Mouse (Mus musculus) stomach, embryonic 16.5 days (tissue): ENCODE measurements around the gene Bcl2l11. TPM values are rescaled to one million over a fixed set of nuclear protein-coding genes. Genes with fewer than 3 reads are reported as not detected.

Experiments
- ATAC-seq: fragments of 200-750 bp; cut with Nextera tagmentation; 2 replicates; pipeline ENCODE4 v1.8.0; 2017; ENCODE audit warnings: moderate number of reproducible peaks, moderate TSS enrichment; ENCODE audit not compliant: insufficient read depth, low FRiP score
- H3K27ac ChIP-seq: fragments of 300-500 bp; sonication (generic); 2 replicates; pipeline ENCODE4 v1.5.1; 2014; ENCODE audit warnings: low read length
- H3K27me3 ChIP-seq: fragments of 300-500 bp; sonication (generic); 2 replicates; pipeline ENCODE4 v1.6.1; 2014; ENCODE audit warnings: low read length, control low read depth, mixed read lengths; ENCODE audit not compliant: control insufficient read depth, insufficient read depth
- H3K36me3 ChIP-seq: fragments of 300-500 bp; sonication (generic); 2 replicates; pipeline ENCODE4 v1.6.1; 2014; ENCODE audit warnings: low read length; ENCODE audit not compliant: control insufficient read depth, insufficient read depth
- H3K4me1 ChIP-seq: fragments of 300-500 bp; sonication (generic); 2 replicates; pipeline ENCODE4 v1.6.1; 2014; ENCODE audit warnings: low read length, control low read depth, mixed read lengths; ENCODE audit not compliant: control insufficient read depth, insufficient read depth
- H3K4me2 ChIP-seq: fragments of 300-500 bp; sonication (generic); 2 replicates; pipeline ENCODE4 v1.6.1; 2014; ENCODE audit warnings: low read depth, low read length, mixed read lengths
- H3K4me3 ChIP-seq: fragments of 300-500 bp; sonication (generic); replicated peaks from 2 replicates; pipeline ENCODE4 v1.5.1; 2014; ENCODE audit warnings: mild to moderate bottlenecking, low read length
- H3K9ac ChIP-seq: fragments of 300-500 bp; sonication (generic); 2 replicates; pipeline ENCODE4 v1.6.1; 2014; ENCODE audit warnings: low read length
- H3K9me3 ChIP-seq: fragments of 300-500 bp; sonication (generic); replicated peaks from 2 replicates; pipeline ENCODE4 v1.6.1; 2016; ENCODE audit warnings: low read length, control low read depth; ENCODE audit not compliant: control insufficient read depth
- WGBS: fragments of 180-500 bp; shearing (Covaris S2); extraction: QIAGEN DNeasy Blood & Tissue Kit; methylation state at CpG from one replicate; pipeline ENCODE4 v1.1.7; 2014; 5-methylcytosine and 5-hydroxymethylcytosine counted together
- polyA plus RNA-seq: library from polyadenylated mRNA; unstranded; fragments of >200 nt; fragmentation: Nextera tagmentation; extraction: Ambion mirVana; gene quantifications from 2 replicates; pipeline ENCODE4 v1.2.1, GENCODE M21; 2015

The Bcl2l11 gene
- polyA plus RNA-seq, 1 experiment from 2014 or later, result 14.3 TPM

DNA sequence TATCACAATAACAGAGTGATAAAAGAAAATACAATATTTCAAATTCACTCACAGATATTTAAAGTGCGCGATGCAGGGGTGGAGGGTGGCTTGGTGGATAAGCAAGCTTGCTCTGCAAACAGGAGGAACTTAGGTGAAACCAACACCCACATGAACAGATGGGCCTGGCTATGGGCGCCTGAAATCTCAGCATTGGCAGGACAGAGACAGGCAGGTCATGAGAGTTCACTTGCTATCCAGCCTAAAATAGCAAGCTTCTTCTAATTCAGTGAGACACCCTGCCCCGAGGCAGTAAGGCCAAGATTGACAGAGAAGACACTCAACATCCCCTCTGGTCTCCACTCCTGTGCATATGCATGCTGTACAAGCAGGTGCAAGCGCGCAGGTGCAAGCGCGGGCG is 23.8 kb upstream of the Bcl2l11 start:
- no peak overlapping the region for H3K9ac ChIP-seq
- no peak overlapping the region for H3K4me3 ChIP-seq
- no peaks in the 10 kb centered on the region for H3K4me1 ChIP-seq
- H3K4me2 ChIP-seq, result no peak overlapping the region
- no peaks in the 10 kb centered on the region for H3K36me3 ChIP-seq
- no peaks in the 10 kb centered on the region for H3K27me3 ChIP-seq
- no peaks in the 10 kb centered on the region for H3K9me3 ChIP-seq
- ATAC-seq, result no peak
- WGBS, result 87% methylated on average over 9 of the region's 9 CpGs
- no peak overlapping the region for H3K27ac ChIP-seq

DNA sequence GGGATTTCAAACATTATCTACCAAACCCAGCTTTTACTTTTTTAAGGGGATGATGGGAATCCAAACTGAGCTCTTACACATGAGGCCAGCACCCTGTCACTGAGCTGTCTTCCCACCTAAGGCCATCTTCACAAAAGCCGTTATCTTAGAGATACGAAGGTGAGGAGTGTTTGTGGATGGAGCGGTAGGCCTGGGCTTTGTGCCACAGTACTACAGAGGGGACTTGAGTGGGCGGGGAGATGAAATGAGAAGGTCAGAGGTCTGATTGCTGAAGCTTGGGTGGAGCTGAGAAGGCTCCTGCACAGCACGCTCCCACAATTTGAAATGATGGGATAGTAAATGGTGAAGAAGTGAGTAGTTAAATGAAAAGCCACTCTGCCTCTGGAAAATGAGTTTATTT is 21.0 kb upstream of the Bcl2l11 start:
- Histone ChIP-seq H3K36me3 (no peaks in the 10 kb centered on the region), H3K4me3 (no peak overlapping the region), H3K27me3 (no peaks in the 10 kb centered on the region), H3K9me3 (no peaks in the 10 kb centered on the region), H3K4me1 (no peaks in the 10 kb centered on the region), H3K27ac (no peak overlapping the region), H3K9ac (no peak overlapping the region), H3K4me2 (no peak overlapping the region)
- no peak for ATAC-seq
- 68% methylated on average over 5 of the region's 5 CpGs for WGBS

- Histone ChIP-seq H3K9ac (no peak overlapping the region), H3K4me1 (no peaks in the 10 kb centered on the region), H3K36me3 (no peaks in the 10 kb centered on the region), H3K4me2 (no peak overlapping the region), H3K27ac (no peak overlapping the region), H3K9me3 (no peaks in the 10 kb centered on the region), H3K27me3 (no peaks in the 10 kb centered on the region), H3K4me3 (no peak overlapping the region)
- ATAC-seq, result no peak
- 71% methylated on average over 11 of the region's 11 CpGs for WGBS
These were observed 20.2 kb upstream of the Bcl2l11 start for GRCm38 (mm10) chr2:128105651-128106050.

- WGBS, result 71% methylated on average over 9 of the region's 9 CpGs
These were observed 14.3 kb upstream of the Bcl2l11 start for GRCm38 (mm10) chr2:128111537-128111936.

GRCm38 (mm10) chr2:128114621-128115020 is 11.2 kb upstream of the Bcl2l11 start:
- WGBS, result 77% methylated on average over 3 of the region's 3 CpGs
- no peak overlapping the region for H3K9ac ChIP-seq

More at GRCm38 (mm10) chr2:128111537-128111936, 14.3 kb upstream of the Bcl2l11 start:
- Histone ChIP-seq H3K27ac (no peak overlapping the region), H3K4me1 (no peaks in the 10 kb centered on the region), H3K9me3 (no peaks in the 10 kb centered on the region), H3K4me3 (no peak overlapping the region), H3K9ac (no peak overlapping the region), H3K36me3 (no peaks in the 10 kb centered on the region), H3K27me3 (no peaks in the 10 kb centered on the region), H3K4me2 (no peak overlapping the region)
- ATAC-seq, result no peak

GRCm38 (mm10) chr2:128115579-128115978 is 10.3 kb upstream of the Bcl2l11 start:
- no peaks in the 10 kb centered on the region for H3K4me1 ChIP-seq
- H3K27me3 ChIP-seq, result no peaks in the 10 kb centered on the region
- no peaks in the 10 kb centered on the region for H3K9me3 ChIP-seq
- no peak overlapping the region for H3K27ac ChIP-seq
- no peak overlapping the region for H3K4me3 ChIP-seq
- no peak for ATAC-seq
- H3K4me2 ChIP-seq, result no peak overlapping the region
- WGBS, result 41% methylated on average over 4 of the region's 4 CpGs
- H3K9ac ChIP-seq, result no peak overlapping the region
- H3K36me3 ChIP-seq, result no peaks in the 10 kb centered on the region

More at GRCm38 (mm10) chr2:128114621-128115020, 11.2 kb upstream of the Bcl2l11 start:
- no peak overlapping the region for H3K27ac ChIP-seq
- H3K4me3 ChIP-seq, result no peak overlapping the region
- H3K4me1 ChIP-seq, result no peaks in the 10 kb centered on the region
- H3K27me3 ChIP-seq, result no peaks in the 10 kb centered on the region
- H3K36me3 ChIP-seq, result no peaks in the 10 kb centered on the region
- no peak overlapping the region for H3K4me2 ChIP-seq
- ATAC-seq, result no peak
- no peaks in the 10 kb centered on the region for H3K9me3 ChIP-seq

DNA sequence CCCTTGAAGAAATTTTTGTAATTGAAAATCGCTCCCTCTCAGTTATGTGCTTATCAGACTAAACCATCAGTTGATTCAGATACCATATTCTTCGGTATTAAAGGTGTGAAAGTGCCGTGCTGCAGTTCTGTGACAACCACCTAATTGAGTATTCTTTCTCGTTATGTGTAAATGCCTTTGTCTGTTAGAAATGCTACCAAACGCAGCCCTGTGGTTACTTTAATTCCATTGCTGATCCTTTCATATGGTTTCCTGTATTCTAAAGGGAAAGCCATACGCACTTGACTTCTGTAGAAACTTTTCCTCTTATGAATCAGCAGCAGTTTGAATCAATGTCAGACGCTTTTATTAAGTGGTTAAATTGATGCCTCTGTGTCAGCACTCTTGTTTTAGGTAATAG is 8.2 kb upstream of the Bcl2l11 start:
- H3K9ac ChIP-seq, result no peak overlapping the region
- no peak overlapping the region for H3K4me2 ChIP-seq
- H3K4me1 ChIP-seq, result peaks cover 1% of the 10 kb centered on the region; the same call in 1 of the 2 replicates
- H3K9me3 ChIP-seq, result no peaks in the 10 kb centered on the region
- 80% methylated on average over 7 of the region's 7 CpGs for WGBS
- H3K36me3 ChIP-seq, result no peaks in the 10 kb centered on the region
- ATAC-seq, result no peak
- H3K27me3 ChIP-seq, result no peaks in the 10 kb centered on the region
- H3K27ac ChIP-seq, result no peak overlapping the region
- no peak overlapping the region for H3K4me3 ChIP-seq

DNA sequence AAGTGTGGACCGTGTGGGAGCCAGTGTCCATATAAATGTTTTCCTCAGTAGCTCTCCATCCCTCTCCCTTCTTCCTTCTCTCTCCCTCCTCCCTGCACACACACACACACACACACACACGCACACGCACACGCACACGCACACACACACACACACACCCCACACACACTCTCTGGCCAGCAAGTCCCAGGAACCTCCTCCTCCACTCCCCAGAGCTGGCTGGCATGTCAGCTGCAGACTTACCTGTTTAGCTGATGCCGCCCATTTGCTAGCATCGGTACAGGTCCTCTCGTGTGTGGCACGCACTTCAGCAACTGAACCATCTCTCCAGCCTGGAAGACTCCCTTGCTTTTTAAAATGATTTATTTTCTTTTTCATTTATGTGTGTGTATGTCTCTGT is 6.9 kb upstream of the Bcl2l11 start:
- Histone ChIP-seq H3K27ac (no peak overlapping the region), H3K36me3 (no peaks in the 10 kb centered on the region), H3K9ac (no peak overlapping the region), H3K4me3 (no peak overlapping the region), H3K4me2 (no peak overlapping the region), H3K4me1 (peaks cover 13% of the 10 kb centered on the region), H3K27me3 (no peaks in the 10 kb centered on the region), H3K9me3 (no peaks in the 10 kb centered on the region)
- no peak for ATAC-seq
- WGBS, result 89% methylated on average over 9 of the region's 9 CpGs

- peak overlapping the region; percentile 33 for H3K4me3 ChIP-seq
- no peak overlapping the region; the same call in 1 of the 2 replicates for H3K9ac ChIP-seq
- H3K4me2 ChIP-seq, result peak overlapping the region; percentile 98
- peaks cover 12% of the 10 kb centered on the region for H3K27me3 ChIP-seq
- ATAC-seq, result no peak
- no peaks in the 10 kb centered on the region for H3K9me3 ChIP-seq
- H3K27ac ChIP-seq, result no peak overlapping the region
- H3K4me1 ChIP-seq, result peaks cover 26% of the 10 kb centered on the region
- H3K36me3 ChIP-seq, result no peaks in the 10 kb centered on the region
- 4% methylated on average over 9 of the region's 9 CpGs for WGBS
These were observed 3.3 kb upstream of the Bcl2l11 start for GRCm38 (mm10) chr2:128122491-128122890.
